9 mouse cellular contexts compared by ENCODE assay signal in the genomic region with DNA sequence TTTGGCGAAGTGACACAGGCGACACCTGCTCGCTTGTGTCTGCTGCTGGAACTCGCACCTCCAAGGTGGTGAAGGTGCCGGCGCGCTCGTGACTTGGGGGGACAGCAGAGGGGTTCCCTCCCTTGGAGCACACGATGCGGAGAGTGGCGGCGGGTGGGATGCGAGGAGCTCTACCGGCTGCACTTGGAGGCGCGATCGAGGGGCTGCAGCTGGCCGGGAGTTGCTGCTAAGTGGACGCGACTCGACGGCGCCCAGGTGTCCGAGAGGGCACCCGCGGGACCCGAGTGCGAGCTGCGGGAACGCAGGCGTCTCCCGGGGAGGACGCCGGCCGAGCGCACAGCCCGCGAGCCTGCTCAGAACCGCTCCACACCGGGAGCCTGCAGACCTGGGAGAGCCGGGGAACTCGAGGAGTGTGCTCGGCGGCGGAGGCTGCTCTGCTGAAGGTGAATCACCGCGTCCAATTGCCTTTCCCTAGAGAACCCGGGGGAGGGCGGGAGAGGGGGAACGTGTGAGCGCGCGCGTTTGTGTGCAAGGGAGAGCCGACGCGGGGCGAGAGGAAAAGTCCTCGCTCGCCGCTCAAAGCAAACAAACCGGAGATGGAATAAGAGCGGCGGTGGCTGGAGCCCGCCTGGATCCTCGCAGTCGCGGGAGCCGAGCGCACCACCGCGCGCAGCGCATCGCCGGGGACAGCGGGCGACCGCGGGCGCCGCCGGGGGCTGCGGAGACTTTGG. TPM values are rescaled to one million over a fixed set of nuclear protein-coding genes. Genes with fewer than 3 reads are reported as not detected.
DNase-seq lines count a peak whose midpoint lies in the region; ATAC-seq lines count a peak whose summit lies in the region.
"Had no signal": no experiment of that assay in that cellular context is flagged by ENCODE, and none has a peak within 500 bp of the region (broad histone marks: within the 10 kb centered on the region; RNA-seq: fewer than 3 reads in every experiment).

No protein-coding gene starts in this region.

- peak overlapping the region; percentile 76 for H3K9ac ChIP-seq in forebrain, embryonic 16.5 days (replicated peaks; ENCODE audit: low read depth, low read length)
- peak overlapping the region; percentile 61 for H3K9ac ChIP-seq in intestine, embryonic 16.5 days (ENCODE audit: low read depth, low read length)
- H3K9ac ChIP-seq in limb, embryonic 11.5 days (ENCODE audit: low read length): peak overlapping the region; percentile 50

- H3K9me3 ChIP-seq in forebrain, embryonic 16.5 days (ENCODE audit: control insufficient read depth, low read length): no peaks in the 10 kb centered on the region
- no peaks in the 10 kb centered on the region for H3K9me3 ChIP-seq in intestine, embryonic 16.5 days (ENCODE audit: control insufficient read depth, low read length)
- no peaks in the 10 kb centered on the region for H3K9me3 ChIP-seq in limb, embryonic 11.5 days (ENCODE audit: control insufficient read depth, low read length)

- DNase-seq in cerebellum, adult 18-20 months: peak; percentile 4 to 12
- no peak for DNase-seq in cerebellum, adult 11-12 months
- peak; percentile 66 to 74 for DNase-seq in adrenal gland, postnatal 36 days
- DNase-seq in limb, embryonic 11.5 days (ENCODE audit: low spot score): peak; percentile 71
- DNase-seq in naive thymus-derived CD4-positive, alpha-beta T cell, adult 2 months (ENCODE audit: low read depth): peak; percentile 1
- peak; percentile 44 for DNase-seq in yolk sac, embryonic 10.5 days (ENCODE audit: low spot score)

- peak overlapping the region; percentile 91 for H3K4me2 ChIP-seq in forebrain, embryonic 16.5 days (ENCODE audit: low read length)
- peak overlapping the region; percentile 98 for H3K4me2 ChIP-seq in intestine, embryonic 16.5 days (ENCODE audit: low read depth, low read length)
- H3K4me2 ChIP-seq in limb, embryonic 11.5 days (ENCODE audit: low read depth, severe bottlenecking): peak overlapping the region; percentile 96

- H3K27me3 ChIP-seq in forebrain, embryonic 16.5 days (replicated peaks; ENCODE audit: control insufficient read depth, insufficient read depth, low read length): peaks cover 2% of the 10 kb centered on the region; the same call in 1 of the 2 replicates
- peaks cover 7% of the 10 kb centered on the region for H3K27me3 ChIP-seq in intestine, embryonic 16.5 days (replicated peaks; ENCODE audit: control insufficient read depth, insufficient read depth, low read length)
- peaks cover 23% of the 10 kb centered on the region for H3K27me3 ChIP-seq in limb, embryonic 11.5 days (ENCODE audit: control insufficient read depth, insufficient read depth, low read length)

- H3K4me1 ChIP-seq in forebrain, embryonic 16.5 days (replicated peaks; ENCODE audit: control insufficient read depth, insufficient read depth, low read length): peaks cover 12% of the 10 kb centered on the region
- H3K4me1 ChIP-seq in intestine, embryonic 16.5 days (ENCODE audit: control insufficient read depth, insufficient read depth, low read length): peaks cover 4% of the 10 kb centered on the region
- no peaks in the 10 kb centered on the region for H3K4me1 ChIP-seq in limb, embryonic 11.5 days (ENCODE audit: control insufficient read depth, insufficient read depth, low read length)

- H3K4me3 ChIP-seq in forebrain, embryonic 16.5 days (replicated peaks; ENCODE audit: low read length): peak overlapping the region; percentile 73
- H3K4me3 ChIP-seq in intestine, embryonic 16.5 days (ENCODE audit: low read length): peak overlapping the region; percentile 57
- peak overlapping the region; percentile 51 for H3K4me3 ChIP-seq in limb, embryonic 11.5 days (ENCODE audit: low read depth, low read length)

- H3K27ac ChIP-seq in forebrain, embryonic 16.5 days (ENCODE audit: low read length): peak overlapping the region; percentile 69
- H3K27ac ChIP-seq in intestine, embryonic 16.5 days (ENCODE audit: low read length): no peak overlapping the region
- no peak overlapping the region for H3K27ac ChIP-seq in limb, embryonic 11.5 days (replicated peaks; ENCODE audit: low read depth, low read length)

- peak; percentile 79 for ATAC-seq in forebrain, embryonic 16.5 days
- ATAC-seq in intestine, embryonic 16.5 days: peak; percentile 82
- peak; percentile 48 for ATAC-seq in limb, embryonic 11.5 days (ENCODE audit: insufficient number of reproducible peaks, low FRiP score, low TSS enrichment, low read depth)

- no peaks in the 10 kb centered on the region for H3K36me3 ChIP-seq in forebrain, embryonic 16.5 days (ENCODE audit: control insufficient read depth, insufficient read depth)
- no peaks in the 10 kb centered on the region for H3K36me3 ChIP-seq in intestine, embryonic 16.5 days (ENCODE audit: control insufficient read depth, insufficient read depth, low read length)
- no peaks in the 10 kb centered on the region for H3K36me3 ChIP-seq in limb, embryonic 11.5 days (ENCODE audit: control insufficient read depth, insufficient read depth, low read length)

- under 1% methylated on average over 70 of the region's 84 CpGs for WGBS in forebrain, embryonic 16.5 days
- under 1% methylated on average over 84 of the region's 84 CpGs for WGBS in intestine, embryonic 16.5 days
- WGBS in limb, embryonic 11.5 days: under 1% methylated on average over 82 of the region's 84 CpGs

RNA-seq across cellular contexts. Expression of a gene that starts 0.8 kb away (rescaled TPM):
- 1 to 10 TPM in 1 of 2 experiments, under 1 TPM in 1; 0.82 to 1.7 TPM for total RNA-seq in adrenal gland, postnatal 36 days (2021)
- 44.6 and 47.3 TPM in 2 replicates for polyA plus RNA-seq in forebrain, embryonic 16.5 days (2015; fragmentation: Nextera tagmentation; extraction: Ambion mirVana)
- polyA plus RNA-seq in intestine, embryonic 16.5 days (2015; fragmentation: Nextera tagmentation; extraction: Ambion mirVana): 1.4 and 1.7 TPM in 2 replicates
- polyA plus RNA-seq in limb, embryonic 11.5 days (2014; fragmentation: Nextera tagmentation; extraction: Ambion mirVana): 2.1 and 2.5 TPM in 2 replicates
- polyA plus RNA-seq: large intestine, adult 2 months had no signal

Comparison
In these comparisons a context has a peak if more than half of its experiments do, and no peak if none do; other contexts are left out.
1. RNA of a gene that starts 0.8 kb away (polyA plus RNA-seq): 44.6 to 47.3 TPM in forebrain, embryonic 16.5 days; 2.1 to 2.5 TPM in limb, embryonic 11.5 days and 1.4 to 1.7 TPM in intestine, embryonic 16.5 days; every median in the first group is over 10 times any median in the second.
2. Peak in every context shown above with its lines, with median percentiles within 50 percentile points of each other: ATAC-seq, H3K4me2 ChIP-seq, H3K4me3 ChIP-seq and H3K9ac ChIP-seq.